Mouse (Mus musculus) megakaryocyte, embryonic 14.5 days (primary cell): ENCODE data around the gene Abi1.
"Not testable (repeated sequence)": the region's sequence is repeated elsewhere in the genome, so short reads cannot be mapped to it uniquely, and the experiment has no call there.

Experiments used
- FLI1 ChIP-seq: IDR thresholded peaks from 2 replicates; pipeline ENCODE4 v1.6.1; 2012; ENCODE audit warnings: low read length, inconsistent platforms, mixed read lengths
- GATA1 ChIP-seq: IDR thresholded peaks from 3 replicates; pipeline ENCODE4 v1.6.1; 2012; ENCODE audit warnings: mixed read lengths, low read length, inconsistent platforms, borderline replicate concordance

DNA sequence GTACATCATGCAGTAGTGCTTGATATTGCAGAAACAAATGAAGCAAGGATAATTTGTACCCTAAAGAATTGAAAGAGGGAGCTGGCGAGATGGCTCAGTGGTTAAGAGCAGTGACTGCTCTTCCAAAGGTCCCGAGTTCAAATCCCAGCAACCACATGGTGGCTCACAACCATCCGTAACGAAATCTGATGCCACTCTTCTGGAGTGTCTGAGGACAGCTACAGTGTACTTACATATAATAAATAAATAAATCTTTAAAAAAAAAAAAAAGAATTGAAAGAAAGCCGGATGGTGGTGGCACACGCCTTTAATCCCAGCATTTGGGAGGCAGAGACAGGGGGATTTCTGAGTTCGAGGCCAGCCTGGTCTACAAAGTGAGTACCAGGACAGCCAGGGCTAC is 649 bp upstream of the Abi1 start:
- not testable (repeated sequence) for TF ChIP-seq GATA1, FLI1
